Mouse (Mus musculus) cerebellum, postnatal 4 days (tissue): ENCODE data around the gene Muc4.

Experiments
- DNase-seq, 2 experiments: peaks; one replicate each; pipeline ENCODE4 v3.0.0; 2022; ENCODE audit warnings: low spot score in 2 of 2, mixed read lengths in 1 of 2

Gene Muc4

DNA sequence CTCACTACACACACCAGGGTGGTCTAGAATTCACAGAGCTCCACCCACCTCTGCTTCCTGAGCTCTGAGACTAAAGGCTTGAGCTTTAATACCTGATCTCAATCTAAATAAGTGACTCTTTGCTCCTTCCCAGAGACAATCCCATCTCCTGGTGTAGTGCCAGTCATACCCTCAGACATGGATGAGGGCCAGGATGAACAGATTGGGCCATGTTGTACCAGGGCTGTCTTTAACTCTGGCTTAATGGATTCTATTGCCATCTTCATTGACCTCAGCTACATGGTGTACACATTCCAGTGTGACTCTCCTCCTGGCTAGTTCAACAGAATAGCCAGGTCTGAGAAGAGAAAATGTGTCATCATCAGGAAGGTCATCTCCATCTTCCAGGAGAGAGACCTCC lies 9.2 kb upstream of the Muc4 start:
- DNase-seq: peak in 1 of 2 experiments; percentile 20

- no peak for DNase-seq
Measured at GRCm38 (mm10) chr16:32728240-32728639, 7.4 kb upstream of the Muc4 start.

- no peak for DNase-seq
Measured at GRCm38 (mm10) chr16:32728730-32729129, 7.0 kb upstream of the Muc4 start.

- no peak for DNase-seq
Measured at GRCm38 (mm10) chr16:32733213-32733612, 2.5 kb upstream of the Muc4 start.

DNA sequence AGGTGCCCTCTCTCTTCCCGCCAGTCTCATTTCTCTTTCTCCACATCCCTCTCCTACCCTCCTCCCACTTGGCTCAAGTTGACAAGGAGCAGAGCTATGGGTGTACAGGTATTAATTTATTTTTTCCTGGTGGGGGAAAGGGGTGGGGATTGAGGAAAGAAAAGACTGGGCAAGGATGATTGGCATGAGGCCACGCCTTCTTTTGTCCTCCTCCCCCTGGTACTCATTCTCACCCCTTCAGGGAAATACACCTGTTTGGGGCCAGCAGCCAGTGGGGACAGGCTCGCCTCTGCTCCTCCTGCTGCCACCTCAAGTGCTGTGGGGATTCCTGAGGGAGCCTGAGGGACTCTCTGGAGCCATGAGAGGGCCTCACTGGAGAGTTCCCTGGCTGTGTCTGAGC lies 336 bp downstream of the Muc4 start:
- no peak for DNase-seq

GRCm38 (mm10) chr16:32740003-32740663 lies 4.4 kb downstream of the Muc4 start:
- DNase-seq: no peak

GRCm38 (mm10) chr16:32741366-32741765 lies 5.7 kb downstream of the Muc4 start:
- DNase-seq: no peak

GRCm38 (mm10) chr16:32742712-32743111 lies 7.0 kb downstream of the Muc4 start:
- no peak for DNase-seq

DNA sequence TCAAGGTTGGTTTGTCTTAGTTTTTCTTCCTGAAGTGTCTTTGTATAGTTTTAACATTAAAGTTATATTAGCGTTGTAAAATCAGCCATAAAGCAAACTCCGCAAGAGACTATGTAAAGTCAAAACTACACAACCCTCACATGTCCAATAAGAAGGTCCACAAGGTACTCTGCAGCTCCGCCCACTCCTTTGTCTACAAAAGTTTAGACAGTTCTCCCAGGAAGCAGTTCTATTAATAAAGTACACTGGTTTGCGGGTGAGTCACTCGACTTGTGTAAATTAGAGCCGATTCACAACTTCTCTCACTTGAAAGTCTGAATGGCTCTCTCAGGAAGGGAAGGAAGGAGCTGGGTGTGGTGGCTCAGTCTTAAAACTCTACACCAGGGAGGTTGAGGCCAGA lies 10.2 kb downstream of the Muc4 start:
- no peak for DNase-seq

DNA sequence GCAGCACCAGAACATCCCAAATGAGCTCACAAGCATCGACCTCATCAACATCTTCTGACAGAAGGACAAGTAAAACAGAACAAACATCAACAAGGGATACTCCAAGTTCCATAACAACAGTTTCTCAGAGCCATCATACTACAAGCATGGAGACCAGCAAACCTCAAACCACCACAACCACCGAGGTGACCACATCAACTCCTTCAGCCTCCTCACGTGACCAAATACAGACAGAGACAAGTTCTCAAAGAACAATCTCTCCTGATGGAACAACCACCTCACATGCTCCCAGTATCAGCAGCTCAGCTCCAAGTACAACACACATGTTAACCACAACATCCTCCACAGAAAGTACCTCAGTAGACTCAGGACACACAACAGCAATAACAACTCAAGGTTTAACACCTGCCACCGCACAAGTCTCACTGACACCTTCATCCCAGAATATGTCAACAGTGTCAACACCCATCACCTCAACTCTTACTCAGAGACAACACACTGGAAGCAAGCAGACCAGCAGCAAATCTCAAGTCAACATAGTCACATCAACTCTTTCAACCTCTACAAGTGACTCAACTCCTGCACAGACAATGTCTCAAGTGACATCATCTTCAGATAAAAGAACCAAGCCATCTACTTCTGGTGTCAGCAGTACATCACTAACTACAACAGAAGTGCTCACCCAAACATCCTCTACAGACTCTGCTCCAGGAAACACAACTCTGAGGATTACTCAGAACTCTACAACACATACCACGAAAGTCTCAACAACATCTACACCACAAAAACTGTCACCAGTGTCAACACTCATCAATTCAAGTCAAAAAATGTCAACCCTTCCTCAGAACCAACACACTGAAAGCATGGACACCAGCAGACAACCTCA lies 14.8 kb downstream of the Muc4 start:
- no peak for DNase-seq

DNA sequence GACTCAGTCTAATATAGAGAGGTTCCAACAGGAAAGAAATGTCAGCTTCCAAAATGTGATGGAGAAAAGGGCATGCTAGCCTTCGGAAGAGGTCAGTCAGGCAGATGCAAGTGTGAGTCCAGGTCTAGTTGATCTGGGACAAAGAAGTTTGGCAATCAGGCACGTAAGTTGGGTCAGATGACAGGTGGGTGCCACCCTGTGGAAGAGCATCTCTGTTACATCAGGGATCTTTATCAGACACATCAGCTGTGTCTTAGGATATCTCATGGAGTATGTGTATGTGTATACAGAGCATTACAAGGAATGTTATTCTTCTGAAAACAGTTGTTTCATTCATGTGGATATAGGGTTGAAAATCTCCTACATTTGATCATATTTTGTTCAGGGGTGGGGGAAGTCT lies 28.9 kb downstream of the Muc4 start:
- no peak for DNase-seq

GRCm38 (mm10) chr16:32764961-32765360 lies 29.3 kb downstream of the Muc4 start:
- no peak for DNase-seq

DNA sequence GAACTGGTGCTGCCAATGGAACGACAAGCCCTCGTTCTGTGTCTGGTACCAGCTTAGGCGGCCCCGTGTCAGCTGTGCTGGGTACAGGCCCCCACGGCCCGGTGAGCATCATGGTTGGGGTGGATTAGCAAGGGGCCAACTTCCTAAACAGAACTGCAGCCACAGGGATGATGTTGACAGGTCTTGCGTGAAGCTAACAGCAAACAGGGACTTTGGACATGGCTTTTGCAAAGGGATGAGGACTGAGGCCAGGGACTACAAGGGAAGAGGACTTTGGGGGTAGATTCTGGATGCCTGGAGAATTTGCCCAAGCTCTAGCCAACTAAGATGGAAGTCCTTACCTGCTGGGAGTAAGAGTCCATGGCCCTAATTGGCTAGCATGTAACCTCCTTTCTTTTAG lies 31.2 kb downstream of the Muc4 start:
- DNase-seq: no peak

DNA sequence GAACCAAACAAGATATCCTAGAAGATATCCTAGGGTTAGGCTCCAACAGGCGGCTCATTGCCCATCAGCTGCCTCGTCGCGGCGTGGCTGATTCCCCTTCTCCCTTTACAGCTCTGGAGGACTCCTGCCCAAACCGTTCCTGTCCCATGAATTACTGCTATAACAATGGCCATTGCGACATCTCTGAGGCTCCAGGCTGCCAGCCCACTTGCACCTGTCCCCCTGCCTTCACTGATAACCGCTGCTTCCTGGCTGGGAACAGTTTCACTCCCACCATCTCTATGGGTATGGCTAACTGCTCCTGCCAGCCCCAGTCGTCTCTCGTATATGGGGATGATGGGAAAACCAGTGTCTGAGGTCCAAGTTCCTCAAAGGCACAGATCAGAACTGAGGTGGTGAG lies 41.0 kb downstream of the Muc4 start:
- no peak for DNase-seq

GRCm38 (mm10) chr16:32778956-32779355 lies 43.3 kb downstream of the Muc4 start:
- DNase-seq: no peak

DNA sequence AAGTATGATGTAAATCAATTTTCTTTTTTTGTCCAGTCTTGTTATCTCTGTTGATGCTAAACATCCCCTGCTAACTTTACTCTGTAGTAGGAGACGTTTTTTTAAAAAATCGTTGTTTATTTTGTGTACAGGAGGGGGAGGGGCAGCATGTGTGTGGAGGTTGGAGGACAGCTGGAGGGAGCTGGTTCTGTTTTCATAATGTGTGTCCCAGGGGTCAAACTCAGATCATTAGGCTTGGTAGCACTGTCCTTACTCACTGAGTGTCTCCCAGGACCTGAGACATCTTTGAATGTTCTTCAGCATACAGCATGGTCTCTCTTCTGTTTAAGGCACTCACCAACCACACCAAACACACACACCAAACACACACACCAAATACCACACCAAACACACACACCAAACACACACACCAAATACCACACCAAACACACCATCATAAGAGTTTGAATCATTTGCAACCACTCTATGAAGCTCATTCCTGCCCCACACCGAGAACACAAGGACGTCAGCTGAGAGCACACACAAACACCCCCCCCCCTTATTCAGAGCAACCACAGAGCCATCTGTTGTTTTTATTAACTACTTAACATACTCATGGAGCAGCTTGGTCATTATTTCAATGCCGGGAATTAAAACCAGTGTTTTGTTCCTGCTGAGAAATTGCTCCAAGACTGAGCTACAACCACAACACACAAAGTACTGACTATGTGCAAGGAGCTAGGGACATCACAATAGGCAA lies 47.8 kb downstream of the Muc4 start:
- no peak for DNase-seq

DNA sequence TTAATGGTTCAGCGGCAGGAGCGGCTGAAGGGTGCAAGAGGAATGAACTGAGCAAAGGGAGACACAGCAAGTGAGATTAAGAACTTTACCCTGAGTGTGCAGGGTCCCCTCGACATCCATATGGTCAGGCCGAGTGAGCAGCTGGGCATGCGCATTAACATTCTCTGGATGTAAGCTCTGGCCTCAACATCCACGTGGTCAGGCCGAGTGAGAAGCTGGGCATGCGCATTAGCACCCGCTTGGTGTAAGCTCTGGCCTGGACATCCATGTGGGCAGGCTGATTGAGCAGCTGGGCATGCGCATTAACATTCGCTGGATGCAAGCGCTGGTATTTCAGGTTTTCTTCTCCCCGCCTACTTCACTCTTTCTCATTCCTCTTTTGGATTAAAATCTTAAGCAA lies 49.2 kb downstream of the Muc4 start:
- DNase-seq: peak in 1 of 2 experiments; percentile 16

DNA sequence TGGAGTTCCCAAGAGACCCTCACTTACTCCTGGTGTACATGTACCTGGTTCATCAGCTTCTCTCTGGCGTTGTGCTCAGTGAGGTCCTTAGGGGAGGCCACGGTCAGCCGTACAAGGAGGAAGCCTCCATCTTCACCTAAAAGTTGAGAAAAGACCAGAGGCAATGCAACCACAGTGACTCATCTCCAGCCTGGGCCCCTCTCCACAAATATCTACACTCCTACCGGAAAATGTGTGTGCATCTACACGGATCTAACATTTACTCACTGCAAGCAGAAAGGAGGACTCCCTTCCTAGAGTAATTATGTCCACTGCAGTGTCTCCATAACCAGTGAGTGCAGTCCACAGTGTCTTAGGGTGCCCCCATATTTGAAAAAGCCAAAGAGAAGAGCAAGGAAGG lies 54.4 kb downstream of the Muc4 start:
- no peak for DNase-seq

- no peak for DNase-seq
Measured at GRCm38 (mm10) chr16:32795177-32795576, 59.5 kb downstream of the Muc4 start.

GRCm38 (mm10) chr16:32796676-32797425 lies 61.2 kb downstream of the Muc4 start:
- DNase-seq: no peak

- DNase-seq: no peak
Measured at GRCm38 (mm10) chr16:32797426-32797689, 61.7 kb downstream of the Muc4 start, which contains the start of gene Muc20. TSS of gene Muc20 (minus strand) at chr16:32797435.

- DNase-seq: peak; percentile 44 to 80
Measured at GRCm38 (mm10) chr16:32803252-32803853, 67.7 kb downstream of the Muc4 start.
